Mouse (Mus musculus): ENCODE results near the gene Hoxc5.

GRCm38 (mm10) chr15:103021544-103021943, 54.3 kb downstream of the Hoxc5 start:
- TF ChIP-seq CTCF (IDR thresholded peaks at IDR 0.05; ENCODE audit: borderline replicate concordance, control insufficient read depth, extremely low read depth, insufficient read depth, low read length, poor library complexity) (no peak), POLR2A (IDR thresholded peaks at IDR 0.05; ENCODE audit: control insufficient read depth, extremely low read depth, insufficient read depth, low read length, poor library complexity) (no peak)
